Mouse (Mus musculus) C2C12 (cell line): Measurements from ENCODE around the gene Pkn1.

Experiments used
- CTCF ChIP-seq: IDR thresholded peaks from one replicate; pipeline ENCODE4 v1.5.1; 2011; ENCODE audit not compliant: control insufficient read depth, insufficient read depth, insufficient read length
- MAX ChIP-seq: IDR thresholded peaks from one replicate; pipeline ENCODE4 v1.6.1; 2011; ENCODE audit warnings: mild to moderate bottlenecking, control low read depth
- MYOD1 ChIP-seq: IDR thresholded peaks from one replicate; pipeline ENCODE4 v1.6.1; 2011; ENCODE audit warnings: low read depth; ENCODE audit not compliant: control insufficient read depth, insufficient read length
- MYOG ChIP-seq: IDR thresholded peaks from one replicate; pipeline ENCODE4 v1.6.1; 2011; ENCODE audit not compliant: control insufficient read depth, insufficient read length; ENCODE audit errors: extremely low read depth
- USF1 ChIP-seq: IDR thresholded peaks from one replicate; pipeline ENCODE4 v1.6.1; 2011; ENCODE audit warnings: low read depth, mild to moderate bottlenecking, control low read depth, moderate library complexity

DNA sequence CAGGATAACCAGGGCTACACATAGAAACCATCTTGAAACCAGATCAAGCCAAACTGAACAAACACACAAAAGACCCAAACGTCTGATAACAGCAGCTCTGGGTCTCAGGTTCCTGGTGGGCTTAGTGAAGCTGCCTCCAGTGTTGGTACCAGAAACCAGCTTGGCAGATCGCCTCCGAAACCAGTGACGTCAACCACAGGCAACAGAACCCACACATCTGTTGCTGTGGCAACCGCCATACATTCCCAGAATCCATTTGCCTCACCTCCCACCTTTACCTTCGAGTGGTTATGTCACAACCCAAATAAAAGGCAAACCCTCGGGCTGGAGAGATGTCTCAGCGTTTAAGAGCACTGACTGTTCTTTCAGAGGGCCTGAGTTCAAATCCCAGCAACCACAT is 8.6 kb upstream of the Pkn1 start:
- TF ChIP-seq CTCF (no peak), USF1 (no peak), MAX (no peak), MYOD1 (no peak), MYOG (no peak)
